Comparison of ENCODE assay signal across 8 mouse cellular contexts in genomic region chr13:30136243-30136922, GRCm38 (mm10). TPM values are rescaled to one million over a fixed set of nuclear protein-coding genes. Genes with fewer than 3 reads are reported as not detected.
DNase-seq lines count a peak whose midpoint lies in the region; ATAC-seq and TF ChIP-seq lines count a peak whose summit lies in the region.

Mboat1 (plus strand) TSS chr13:30136489.

- no peaks in the 10 kb centered on the region for H3K79me2 ChIP-seq in heart, adult 2 months (replicated peaks; ENCODE audit: control insufficient read depth, insufficient read depth, low read length)

- no peak for TF ChIP-seq CTCF in heart, adult 2 months (IDR thresholded peaks at IDR 0.05)
- no peak for TF ChIP-seq CTCF in kidney, adult 2 months (conservative IDR thresholded peaks at IDR 0.05; ENCODE audit: insufficient read depth, insufficient read length, low read depth, low read length)

- DNase-seq in adrenal gland, postnatal 25 days = peak; percentile 88
- peak; percentile 71 for DNase-seq in embryonic facial prominence, embryonic 11.5 days (ENCODE audit: low spot score)
- peak; percentile 88 to 89 for DNase-seq in heart, adult 2 months
- peak; percentile 82 for DNase-seq in kidney, adult 2 months
- DNase-seq in limb, embryonic 11.5 days (ENCODE audit: low spot score) = peak; percentile 77
- peak; percentile 24 for DNase-seq in skeletal muscle tissue, adult 2 months (ENCODE audit: low read depth, low spot score)
- no peak for DNase-seq in adipocyte (ENCODE audit: low spot score)

- no peaks in the 10 kb centered on the region; the same call in 1 of the 2 replicates for H3K27me3 ChIP-seq in embryonic facial prominence, embryonic 11.5 days (ENCODE audit: control insufficient read depth, insufficient read depth, low read length)
- H3K27me3 ChIP-seq in heart, adult 2 months (ENCODE audit: control insufficient read depth, insufficient read depth, low read length) = 0 out of 2 replicates have a peak, but pooled peaks cover 2% of the 10 kb centered on the region
- no peaks in the 10 kb centered on the region for H3K27me3 ChIP-seq in kidney, adult 2 months (replicated peaks; ENCODE audit: control insufficient read depth, insufficient read depth, low read length)
- 0 out of 2 replicates have a peak, but pooled peaks cover 4% of the 10 kb centered on the region for H3K27me3 ChIP-seq in limb, embryonic 11.5 days (ENCODE audit: control insufficient read depth, insufficient read depth, low read length)
- H3K27me3 ChIP-seq in midbrain, embryonic 12.5 days = peaks cover 37% of the 10 kb centered on the region

- no peaks in the 10 kb centered on the region for H3K9me3 ChIP-seq in embryonic facial prominence, embryonic 11.5 days (replicated peaks; ENCODE audit: control insufficient read depth, low read length)
- no peaks in the 10 kb centered on the region for H3K9me3 ChIP-seq in limb, embryonic 11.5 days (ENCODE audit: control insufficient read depth, low read length)
- no peaks in the 10 kb centered on the region for H3K9me3 ChIP-seq in midbrain, embryonic 12.5 days

- peak within 1 kb of the TSS; percentile 94 for H3K4me2 ChIP-seq in embryonic facial prominence, embryonic 11.5 days (ENCODE audit: low read depth, low read length)
- peak within 1 kb of the TSS; percentile 89 for H3K4me2 ChIP-seq in limb, embryonic 11.5 days (ENCODE audit: low read depth, severe bottlenecking)
- H3K4me2 ChIP-seq in midbrain, embryonic 12.5 days (replicated peaks) = peak within 1 kb of the TSS; percentile 97

- no peaks in the 10 kb centered on the region for H3K36me3 ChIP-seq in embryonic facial prominence, embryonic 11.5 days (replicated peaks; ENCODE audit: control insufficient read depth, insufficient read depth, low read depth, low read length)
- no peaks in the 10 kb centered on the region for H3K36me3 ChIP-seq in heart, adult 2 months (ENCODE audit: control insufficient read depth, insufficient read depth, low read length)
- no peaks in the 10 kb centered on the region for H3K36me3 ChIP-seq in kidney, adult 2 months (ENCODE audit: control insufficient read depth, insufficient read depth, low read length)
- H3K36me3 ChIP-seq in limb, embryonic 11.5 days (ENCODE audit: control insufficient read depth, insufficient read depth, low read length) = no peaks in the 10 kb centered on the region
- H3K36me3 ChIP-seq in midbrain, embryonic 12.5 days = no peaks in the 10 kb centered on the region

- no peak within 1 kb of the TSS for H3K27ac ChIP-seq in embryonic facial prominence, embryonic 11.5 days (replicated peaks; ENCODE audit: low read depth, low read length)
- H3K27ac ChIP-seq in heart, adult 2 months = peak within 1 kb of the TSS; percentile 32; the same call in 1 of the 2 replicates
- no peak within 1 kb of the TSS for H3K27ac ChIP-seq in kidney, adult 2 months (ENCODE audit: insufficient read depth, low read depth, low read length)
- H3K27ac ChIP-seq in limb, embryonic 11.5 days (replicated peaks; ENCODE audit: low read depth, low read length) = no peak within 1 kb of the TSS
- no peak within 1 kb of the TSS for H3K27ac ChIP-seq in midbrain, embryonic 12.5 days (replicated peaks)

- H3K4me1 ChIP-seq in embryonic facial prominence, embryonic 11.5 days (ENCODE audit: control insufficient read depth, insufficient read depth, low read length) = no peaks in the 10 kb centered on the region
- no peaks in the 10 kb centered on the region for H3K4me1 ChIP-seq in heart, adult 2 months (ENCODE audit: control insufficient read depth, insufficient read depth, low read length)
- H3K4me1 ChIP-seq in kidney, adult 2 months (ENCODE audit: control insufficient read depth, insufficient read depth, low read length) = 0 out of 2 replicates have a peak, but pooled peaks cover 4% of the 10 kb centered on the region
- no peaks in the 10 kb centered on the region for H3K4me1 ChIP-seq in limb, embryonic 11.5 days (ENCODE audit: control insufficient read depth, insufficient read depth, low read length)
- peaks cover 4% of the 10 kb centered on the region; the same call in 1 of the 2 replicates for H3K4me1 ChIP-seq in midbrain, embryonic 12.5 days

- H3K4me3 ChIP-seq in embryonic facial prominence, embryonic 11.5 days (ENCODE audit: low read depth, low read length) = peak within 1 kb of the TSS; percentile 57
- peak within 1 kb of the TSS; percentile 68 for H3K4me3 ChIP-seq in heart, adult 2 months
- H3K4me3 ChIP-seq in kidney, adult 2 months (ENCODE audit: insufficient read depth, low read depth, low read length) = peak within 1 kb of the TSS; percentile 43
- H3K4me3 ChIP-seq in limb, embryonic 11.5 days (ENCODE audit: low read depth, low read length) = peak within 1 kb of the TSS; percentile 62
- peak within 1 kb of the TSS; percentile 71 for H3K4me3 ChIP-seq in midbrain, embryonic 12.5 days

- intact Hi-C loops in heart, adult 2 months (cut with DNase I) = no loop called here

- H3K9ac ChIP-seq in embryonic facial prominence, embryonic 11.5 days (replicated peaks; ENCODE audit: low read length) = peak within 1 kb of the TSS; percentile 39
- peak within 1 kb of the TSS; percentile 92 for H3K9ac ChIP-seq in heart, adult 2 months (ENCODE audit: low read depth, low read length)
- H3K9ac ChIP-seq in limb, embryonic 11.5 days (ENCODE audit: low read length) = peak within 1 kb of the TSS; percentile 70
- H3K9ac ChIP-seq in midbrain, embryonic 12.5 days (replicated peaks) = peak within 1 kb of the TSS; percentile 64

- no peak for TF ChIP-seq EP300 in heart, adult 2 months (IDR thresholded peaks at IDR 0.05; ENCODE audit: insufficient read depth, low read depth, low read length)

- under 1% methylated on average over 53 of the region's 55 CpGs for WGBS in embryonic facial prominence, embryonic 11.5 days
- WGBS in heart, adult 2 months = 1% methylated on average over 55 of the region's 55 CpGs
- 2% methylated on average over 52 of the region's 55 CpGs for WGBS in kidney, adult 2 months
- under 1% methylated on average over 50 of the region's 55 CpGs for WGBS in limb, embryonic 11.5 days
- under 1% methylated on average over 52 of the region's 55 CpGs for WGBS in midbrain, embryonic 12.5 days

- ATAC-seq in embryonic facial prominence, embryonic 11.5 days (replicated peaks; ENCODE audit: insufficient number of reproducible peaks, low FRiP score, low TSS enrichment, low read depth) = peak; percentile 89
- ATAC-seq in limb, embryonic 11.5 days (ENCODE audit: insufficient number of reproducible peaks, low FRiP score, low TSS enrichment, low read depth) = peak; percentile 86
- ATAC-seq in midbrain, embryonic 12.5 days (ENCODE audit: low FRiP score, low read depth) = peak; percentile 95

- TF ChIP-seq POLR2A in heart, adult 2 months (IDR thresholded peaks at IDR 0.05; ENCODE audit: insufficient read depth, low read depth, low read length) = peak; percentile 34; the same call in 1 of the 2 replicates
- TF ChIP-seq POLR2A in kidney, adult 2 months (IDR thresholded peaks at IDR 0.05; ENCODE audit: low read depth, low read length) = no peak

RNA-seq across cellular contexts. Expression of gene Mboat1, which starts in this region (rescaled TPM):
- total RNA-seq in adrenal gland, postnatal 25 days (2021) = 4.6 and 5.9 TPM in 2 replicates
- 9.8 and 10.3 TPM in 2 replicates for polyA plus RNA-seq in embryonic facial prominence, embryonic 11.5 days (2014; fragmentation: Nextera tagmentation; extraction: Ambion mirVana)
- 1 to 10 TPM; 1.2 to 1.6 TPM for total RNA-seq in heart, adult 2 months (2021)
- polyA plus RNA-seq in heart, adult 2 months (2012; rRNA removed) = 0.86 and 2.5 TPM in 2 replicates
- 4.1 and 6.9 TPM in 2 replicates for polyA plus RNA-seq in kidney, adult 2 months (2012; rRNA removed)
- 4.4 and 5.4 TPM in 2 replicates for polyA plus RNA-seq in limb, embryonic 11.5 days (2014; fragmentation: Nextera tagmentation; extraction: Ambion mirVana)
- polyA plus RNA-seq in midbrain, embryonic 12.5 days (2016; fragmentation: Nextera tagmentation; extraction: Ambion mirVana) = 5.1 and 8.5 TPM in 2 replicates

Comparison
In these comparisons a context has a peak if more than half of its experiments do, and no peak if none do; other contexts are left out.
1. H3K9ac ChIP-seq: peak in every context shown above with its lines; median percentile 92 in heart, adult 2 months; 70 in limb, embryonic 11.5 days; 64 in midbrain, embryonic 12.5 days; 39 in embryonic facial prominence, embryonic 11.5 days.